Comparison of ENCODE assay signal across 18 mouse cellular contexts in the genomic region with DNA sequence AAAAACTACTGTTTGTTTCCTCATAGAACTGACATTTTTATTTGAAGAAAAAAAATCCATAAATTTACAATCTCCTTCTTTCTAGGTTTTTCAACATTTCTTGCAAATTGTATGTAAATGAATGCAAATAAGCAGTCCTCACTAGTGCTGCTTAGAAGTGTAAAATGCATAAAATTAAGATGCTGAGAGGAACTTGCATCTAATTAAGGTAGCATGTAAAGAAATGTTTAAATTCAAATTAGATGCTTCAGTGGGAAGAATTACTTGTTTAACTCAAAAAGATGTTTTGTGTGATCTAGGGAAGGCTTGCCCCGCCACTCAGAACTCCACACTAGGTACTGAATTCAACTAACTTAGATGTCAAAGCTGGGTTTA.
"Had no signal": no experiment of that assay in that cellular context is flagged by ENCODE, and none has a peak within 500 bp of the region (broad histone marks: within the 10 kb centered on the region; RNA-seq: fewer than 3 reads in every experiment).

No protein-coding gene starts in this region.

- H3K9me3 ChIP-seq: kidney, embryonic 15.5 days; limb, embryonic 12.5 days; limb, embryonic 15.5 days; midbrain, embryonic 12.5 days; neural tube, embryonic 13.5 days; stomach, embryonic 15.5 days had no signal

- H3K9ac ChIP-seq: kidney, embryonic 15.5 days; limb, embryonic 12.5 days; limb, embryonic 15.5 days; liver, embryonic 14.5 days; liver, postnatal 0 days; lung, embryonic 14.5 days; midbrain, embryonic 12.5 days; neural tube, embryonic 13.5 days; stomach, embryonic 15.5 days had no signal

- ATAC-seq: liver, postnatal 0 days had no signal

- H3K36me3 ChIP-seq: kidney, embryonic 15.5 days; limb, embryonic 12.5 days; limb, embryonic 15.5 days; midbrain, embryonic 12.5 days; neural tube, embryonic 13.5 days; stomach, embryonic 15.5 days had no signal

- DNase-seq: kidney, postnatal 10 days; kidney, postnatal 36 days; left cerebral cortex, postnatal 4 days; liver, postnatal 0 days; lung, embryonic 14.5 days; retina, postnatal 1 day; spleen, adult 18-20 months; thymus, postnatal 25 days had no signal

- H3K27me3 ChIP-seq: kidney, embryonic 15.5 days; limb, embryonic 12.5 days; limb, embryonic 15.5 days; midbrain, embryonic 12.5 days; neural tube, embryonic 13.5 days; stomach, embryonic 15.5 days had no signal

- H3K4me1 ChIP-seq: kidney, embryonic 15.5 days; limb, embryonic 12.5 days; limb, embryonic 15.5 days; stomach, embryonic 15.5 days had no signal

- H3K27ac ChIP-seq: kidney, embryonic 15.5 days; limb, embryonic 12.5 days; limb, embryonic 15.5 days; liver, embryonic 14.5 days; macrophage; stomach, embryonic 15.5 days had no signal

- H3K4me3 ChIP-seq: kidney, embryonic 15.5 days; limb, embryonic 12.5 days; limb, embryonic 15.5 days; midbrain, embryonic 12.5 days; myocyte; neural tube, embryonic 13.5 days; stomach, embryonic 15.5 days had no signal

- H3K4me2 ChIP-seq: kidney, embryonic 15.5 days; limb, embryonic 12.5 days; limb, embryonic 15.5 days; liver, embryonic 11.5 days; lung, embryonic 14.5 days; midbrain, embryonic 12.5 days; neural tube, embryonic 13.5 days; stomach, embryonic 15.5 days had no signal
